In the genomic region with DNA sequence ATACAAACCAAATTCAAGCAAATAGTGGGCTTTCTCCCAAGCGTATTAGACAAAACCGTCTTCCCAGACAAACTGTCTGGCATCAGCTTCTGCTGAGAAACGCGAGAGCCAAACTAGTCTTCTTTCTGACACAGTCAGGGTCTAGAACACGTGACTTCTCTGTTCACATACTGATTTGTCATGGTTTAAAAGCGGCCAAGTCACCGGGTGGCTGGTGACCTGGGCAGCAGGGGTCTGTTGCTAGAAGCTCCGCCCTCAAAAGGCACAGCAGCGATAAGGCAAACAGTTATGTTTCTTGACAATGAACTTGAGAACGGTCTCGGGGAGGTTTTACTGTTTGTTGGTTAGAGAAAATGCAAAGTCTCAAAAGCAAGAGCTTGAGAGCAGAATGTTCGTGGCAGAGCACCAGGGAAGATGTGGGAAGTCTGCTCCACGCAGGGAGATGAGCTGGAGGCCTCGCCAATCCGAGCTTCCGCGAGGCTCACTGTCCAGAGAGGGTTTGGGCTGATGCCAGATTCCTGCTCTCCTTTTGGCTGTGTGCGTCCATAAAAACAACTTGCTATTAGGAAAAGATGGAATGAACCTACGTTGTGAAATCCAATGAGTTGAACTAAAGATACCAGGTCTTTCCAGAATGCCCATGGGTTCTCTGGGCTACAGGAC, we compare ENCODE assay signal across 11 mouse cellular contexts. TPM values are rescaled to one million over a fixed set of nuclear protein-coding genes. Genes with fewer than 3 reads are reported as not detected.
DNase-seq lines count a peak whose midpoint lies in the region; ATAC-seq and TF ChIP-seq lines count a peak whose summit lies in the region.
"Had no signal": no experiment of that assay in that cellular context is flagged by ENCODE, and none has a peak within 500 bp of the region (broad histone marks: within the 10 kb centered on the region; RNA-seq: fewer than 3 reads in every experiment).

No protein-coding gene starts in this region.

- WGBS in hindbrain, embryonic 16.5 days = 66% methylated on average over 19 of the region's 19 CpGs
- WGBS in hindbrain, embryonic 11.5 days = 89% methylated on average over 19 of the region's 19 CpGs
- WGBS in cerebellum, adult 2 months = 7% methylated on average over 19 of the region's 19 CpGs
- WGBS in lung, adult 2 months = 78% methylated on average over 19 of the region's 19 CpGs

- H3K4me1 ChIP-seq in hindbrain, embryonic 16.5 days (ENCODE audit: control insufficient read depth, insufficient read depth, low read depth, low read length) = no peaks in the 10 kb centered on the region
- H3K4me1 ChIP-seq in hindbrain, embryonic 11.5 days (replicated peaks; ENCODE audit: control insufficient read depth, insufficient read depth, low read length) = no peaks in the 10 kb centered on the region
- no peaks in the 10 kb centered on the region for H3K4me1 ChIP-seq in cerebellum, adult 2 months (ENCODE audit: control insufficient read depth, insufficient read depth, low read length)
- H3K4me1 ChIP-seq in lung, adult 2 months (ENCODE audit: control insufficient read depth, insufficient read depth, low read length) = no peaks in the 10 kb centered on the region
- H3K4me1 ChIP-seq: embryonic facial prominence, embryonic 13.5 days had no signal

- no peaks in the 10 kb centered on the region for H3K9me3 ChIP-seq in hindbrain, embryonic 16.5 days (ENCODE audit: control insufficient read depth, low read length)
- no peaks in the 10 kb centered on the region for H3K9me3 ChIP-seq in hindbrain, embryonic 11.5 days (ENCODE audit: control insufficient read depth, low read length)
- H3K9me3 ChIP-seq: embryonic facial prominence, embryonic 13.5 days had no signal

- TF ChIP-seq POLR2A in cerebellum, adult 2 months (IDR thresholded peaks at IDR 0.05; ENCODE audit: borderline replicate concordance, insufficient read depth, low read length) = no peak
- no peak for TF ChIP-seq POLR2A in lung, adult 2 months (IDR thresholded peaks at IDR 0.05; ENCODE audit: borderline replicate concordance, extremely low read depth, low read depth, low read length)

- H3K4me2 ChIP-seq in hindbrain, embryonic 16.5 days (ENCODE audit: low read length) = peak overlapping the region; percentile 24; the same call in 1 of the 2 replicates
- no peak overlapping the region for H3K4me2 ChIP-seq in hindbrain, embryonic 11.5 days (replicated peaks; ENCODE audit: low read depth, low read length)
- H3K4me2 ChIP-seq: embryonic facial prominence, embryonic 13.5 days had no signal

- no peaks in the 10 kb centered on the region for H3K36me3 ChIP-seq in hindbrain, embryonic 16.5 days (ENCODE audit: control insufficient read depth, insufficient read depth, low read length)
- no peaks in the 10 kb centered on the region for H3K36me3 ChIP-seq in hindbrain, embryonic 11.5 days (ENCODE audit: control insufficient read depth, insufficient read depth, low read length)
- H3K36me3 ChIP-seq: embryonic facial prominence, embryonic 13.5 days; G1E had no signal

- TF ChIP-seq CTCF in cerebellum, adult 2 months (IDR thresholded peaks at IDR 0.05; ENCODE audit: borderline replicate concordance, insufficient read depth, low read depth, low read length) = no peak
- TF ChIP-seq CTCF in lung, adult 2 months (IDR thresholded peaks at IDR 0.05; ENCODE audit: insufficient read depth, low read length) = no peak

- H3K27me3 ChIP-seq in hindbrain, embryonic 16.5 days (replicated peaks; ENCODE audit: control insufficient read depth, insufficient read depth, low read length) = no peaks in the 10 kb centered on the region
- no peaks in the 10 kb centered on the region for H3K27me3 ChIP-seq in hindbrain, embryonic 11.5 days (ENCODE audit: control insufficient read depth, insufficient read depth, low read length)
- H3K27me3 ChIP-seq in cerebellum, adult 2 months (ENCODE audit: control insufficient read depth, insufficient read depth, low read length) = no peaks in the 10 kb centered on the region
- H3K27me3 ChIP-seq: embryonic facial prominence, embryonic 13.5 days had no signal

- H3K9ac ChIP-seq in hindbrain, embryonic 16.5 days (ENCODE audit: low read depth, low read length) = no peak overlapping the region
- no peak overlapping the region for H3K9ac ChIP-seq in hindbrain, embryonic 11.5 days (ENCODE audit: low read depth, low read length)
- H3K9ac ChIP-seq: embryonic facial prominence, embryonic 13.5 days had no signal

- peak; percentile 60; the same call in 1 of the 2 replicates for ATAC-seq in hindbrain, embryonic 16.5 days
- no peak for ATAC-seq in hindbrain, embryonic 11.5 days (ENCODE audit: low FRiP score)
- no peak for ATAC-seq in megakaryocyte, adult 5-6 weeks (ENCODE audit: poor library complexity, severe bottlenecking)

- H3K4me3 ChIP-seq in hindbrain, embryonic 16.5 days (ENCODE audit: low read length) = no peak overlapping the region
- no peak overlapping the region for H3K4me3 ChIP-seq in hindbrain, embryonic 11.5 days (ENCODE audit: low read depth, low read length)
- H3K4me3 ChIP-seq in cerebellum, adult 2 months (replicated peaks; ENCODE audit: insufficient read depth, low read depth, low read length) = peak overlapping the region; percentile 43
- no peak overlapping the region for H3K4me3 ChIP-seq in lung, adult 2 months (replicated peaks; ENCODE audit: extremely low read depth, low read depth, low read length)
- H3K4me3 ChIP-seq: embryonic facial prominence, embryonic 13.5 days had no signal

- DNase-seq in hindbrain, embryonic 11.5 days (ENCODE audit: low spot score) = no peak
- DNase-seq in NIH3T3 (ENCODE audit: low read depth) = peak; percentile 50
- DNase-seq in cerebellum, adult 2 months = peak; percentile 79 to 88
- peak; percentile 5 for DNase-seq in lung, adult 2 months
- DNase-seq in embryo, embryonic 11 days = no peak
- no peak for DNase-seq in spleen, adult 12 weeks (ENCODE audit: low spot score)

- no peak overlapping the region for H3K27ac ChIP-seq in hindbrain, embryonic 16.5 days (ENCODE audit: low read depth, low read length)
- H3K27ac ChIP-seq in hindbrain, embryonic 11.5 days (ENCODE audit: low read depth, low read length) = no peak overlapping the region
- H3K27ac ChIP-seq in cerebellum, adult 2 months (ENCODE audit: insufficient read depth, low read length) = no peak overlapping the region
- H3K27ac ChIP-seq: embryonic facial prominence, embryonic 13.5 days had no signal

RNA-seq across cellular contexts. Expression of a gene that starts 43.0 kb away (rescaled TPM):
- polyA plus RNA-seq in hindbrain, embryonic 16.5 days (2015; fragmentation: Nextera tagmentation; extraction: Ambion mirVana) = 5.4 and 6.2 TPM in 2 replicates
- 9.3 and 10.3 TPM in 2 replicates for polyA plus RNA-seq in hindbrain, embryonic 11.5 days (2014; fragmentation: Nextera tagmentation; extraction: Ambion mirVana)
- 1.5 and 1.9 TPM in 2 replicates for polyA plus RNA-seq in cerebellum, adult 2 months (2012; rRNA removed)
- polyA plus RNA-seq in lung, adult 2 months (2012; rRNA removed) = 0.49 and 0.61 TPM in 2 replicates
- total RNA-seq in megakaryocyte, adult 5-6 weeks (2015) = 24.4 and 26.2 TPM in 2 replicates
- 31.9 and 41.4 TPM in 2 replicates for total RNA-seq in megakaryocyte, adult 5-6 weeks (2017)
- polyA plus RNA-seq: G1E had no signal

RNA-seq across cellular contexts. Expression of a gene that starts 56.2 kb away (rescaled TPM):
- polyA plus RNA-seq in hindbrain, embryonic 16.5 days (2015; fragmentation: Nextera tagmentation; extraction: Ambion mirVana) = 10.6 and 11.9 TPM in 2 replicates
- polyA plus RNA-seq in hindbrain, embryonic 11.5 days (2014; fragmentation: Nextera tagmentation; extraction: Ambion mirVana) = 2.5 and 4.1 TPM in 2 replicates
- polyA plus RNA-seq in cerebellum, adult 2 months (2012; rRNA removed) = 14.0 and 17.9 TPM in 2 replicates
- polyA plus RNA-seq in lung, adult 2 months (2012; rRNA removed) = 0.12 and 0.27 TPM in 2 replicates
- not detected in 2 replicates for total RNA-seq in megakaryocyte, adult 5-6 weeks (2015)
- not detected in 2 replicates for total RNA-seq in megakaryocyte, adult 5-6 weeks (2017)
- polyA plus RNA-seq: G1E; spleen, adult 2 months had no signal

Comparison
In these comparisons a context has a peak if more than half of its experiments do, and no peak if none do; other contexts are left out.
1. DNase-seq: peak in NIH3T3 (single experiment), cerebellum, adult 2 months (2 of 2) and lung, adult 2 months (single experiment); none in hindbrain, embryonic 11.5 days (single experiment), embryo, embryonic 11 days (single experiment) and spleen, adult 12 weeks (single experiment).